Mouse (Mus musculus) fibroblast of lung, adult 2 months (primary cell): ENCODE measurements around the gene Rtl4.

Experiments
- DNase-seq: peaks from one replicate; pipeline ENCODE4 v3.0.0-alpha.2; 2011; ENCODE audit warnings: low read depth

Gene Rtl4

DNA sequence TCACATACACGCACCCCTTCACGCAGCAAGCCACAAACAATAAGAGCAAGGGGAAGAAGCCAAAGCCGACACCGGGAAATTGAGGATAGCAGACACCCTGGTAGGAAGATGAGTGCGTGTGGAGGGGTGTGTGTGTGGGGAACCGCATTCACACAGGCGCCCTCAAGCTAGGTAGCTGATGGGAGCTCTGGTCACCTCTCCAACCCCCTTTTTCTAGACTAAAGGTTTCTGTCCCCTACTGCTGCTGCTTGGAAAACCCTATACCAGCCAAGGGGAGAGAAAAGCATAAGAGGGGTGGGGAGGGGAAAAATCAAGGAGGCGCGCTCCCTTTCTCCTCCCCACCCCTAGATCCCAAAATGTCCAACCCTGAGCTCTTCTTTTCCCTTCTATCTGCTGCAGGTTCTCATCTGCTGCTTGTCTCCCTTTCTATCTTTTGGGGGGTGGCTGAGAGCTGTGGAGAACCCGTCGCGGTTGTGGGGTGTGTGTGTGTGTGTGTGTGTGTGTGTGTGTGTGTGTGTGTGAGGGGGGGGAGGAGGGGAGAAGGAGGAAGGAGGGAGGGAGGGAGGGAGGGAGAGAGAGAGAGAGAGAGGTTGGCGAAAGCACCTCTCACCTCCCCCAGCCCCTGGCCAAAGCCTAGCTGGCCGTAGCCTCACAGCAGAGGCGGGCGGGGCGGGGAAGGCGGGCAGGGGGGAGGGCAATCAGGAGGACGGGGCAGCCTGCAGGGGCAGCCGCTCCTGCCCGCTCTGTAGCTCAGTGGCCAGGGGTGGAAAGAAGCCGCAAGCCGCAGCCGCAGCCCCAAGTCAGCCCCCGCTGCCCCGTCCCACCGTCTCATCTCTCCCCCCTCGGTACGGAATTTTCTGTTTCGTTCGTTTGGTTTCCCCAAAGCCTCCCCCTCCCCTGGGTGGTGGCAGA, at the start of gene Rtl4:
Gene Rtl4 (plus strand): TSS at position 701 of the 912 bp plus-strand sequence.
- no peak for DNase-seq

- DNase-seq, result no peak
Observed at GRCm38 (mm10) chrX:144644756-144645155, 44.0 kb upstream of the Rtl4 start.

DNA sequence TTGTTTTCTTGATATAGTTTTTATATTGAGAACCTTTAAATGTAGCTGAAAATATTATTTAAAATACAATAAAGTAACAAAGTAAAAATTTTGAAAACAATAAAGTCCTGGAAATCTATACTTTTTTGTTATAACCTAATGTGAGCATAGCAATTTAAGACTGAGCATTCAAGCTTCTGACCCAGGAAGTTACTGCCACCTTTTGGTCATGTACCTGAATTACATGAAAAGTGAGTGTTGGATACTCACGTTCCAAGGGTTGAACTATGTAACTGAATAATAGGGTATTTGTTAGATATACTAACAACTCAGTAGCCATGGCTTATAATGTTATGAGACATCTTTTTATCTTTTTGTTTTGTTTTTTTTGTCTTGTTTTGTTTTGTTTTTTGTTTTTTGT, 43.3 kb upstream of the Rtl4 start:
- DNase-seq, result no peak

DNA sequence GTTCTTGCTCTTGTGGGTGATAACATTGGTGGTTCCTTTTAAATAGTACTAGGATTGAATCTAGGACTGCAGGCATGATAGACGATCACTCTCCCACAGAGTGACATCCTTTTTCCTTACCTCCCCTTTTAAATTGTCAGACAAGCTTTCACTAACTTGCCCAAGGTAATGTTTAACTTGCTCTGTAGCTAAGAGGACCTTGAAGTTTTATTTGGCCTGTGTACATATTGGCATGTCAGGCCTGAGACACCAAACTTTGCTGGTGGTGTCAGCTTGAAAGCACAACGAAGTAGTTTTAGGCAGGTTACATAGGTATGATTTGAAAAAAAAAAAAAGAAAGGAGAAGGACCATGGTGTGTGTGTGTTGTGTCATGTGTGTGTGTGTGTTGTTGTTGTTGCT, 36.5 kb upstream of the Rtl4 start:
- DNase-seq, result no peak

GRCm38 (mm10) chrX:144687742-144688141, 965 bp upstream of the Rtl4 start:
- no peak for DNase-seq

- no peak for DNase-seq
Observed at GRCm38 (mm10) chrX:144688142-144688206, 733 bp upstream of the Rtl4 start, which contains the start of gene Trpc5. Gene Trpc5 (minus strand): TSS chrX:144688180.

DNA sequence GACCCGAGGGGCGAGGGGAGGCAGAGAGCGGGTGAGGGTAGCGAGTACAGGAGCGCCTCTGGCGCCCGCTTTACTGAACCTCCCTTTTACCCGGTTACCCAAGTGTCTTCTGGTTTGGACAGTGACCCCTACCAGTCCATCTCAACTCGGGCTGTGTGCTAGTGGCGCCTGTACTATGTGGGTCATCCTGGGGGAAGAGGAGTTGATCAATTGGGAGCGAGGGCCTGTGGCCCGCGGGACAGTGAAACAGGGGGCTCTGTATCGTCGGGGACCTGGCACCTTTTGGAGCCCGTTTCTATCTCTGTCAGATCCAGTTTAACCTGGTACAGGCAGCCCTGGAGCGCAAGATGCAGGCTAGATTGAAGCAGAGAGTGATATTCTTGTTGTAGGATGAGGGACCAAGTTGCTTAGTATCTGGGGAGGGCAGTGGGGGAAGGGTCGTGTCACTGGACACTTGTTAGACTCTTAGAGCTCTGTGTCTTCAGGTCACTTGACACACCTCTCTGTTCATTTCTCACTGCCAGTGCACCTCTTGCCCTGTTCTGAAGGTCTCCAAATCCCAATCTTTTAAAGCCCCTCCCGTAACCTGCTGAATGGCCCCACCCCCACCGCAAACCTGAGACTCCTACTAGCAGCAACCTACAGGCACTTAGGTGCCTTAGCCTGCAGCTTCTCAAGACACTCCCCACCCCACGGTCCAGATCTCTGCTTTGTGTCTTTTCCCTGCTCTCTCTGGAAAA, 582 bp downstream of the Rtl4 start:
- DNase-seq, result no peak

DNA sequence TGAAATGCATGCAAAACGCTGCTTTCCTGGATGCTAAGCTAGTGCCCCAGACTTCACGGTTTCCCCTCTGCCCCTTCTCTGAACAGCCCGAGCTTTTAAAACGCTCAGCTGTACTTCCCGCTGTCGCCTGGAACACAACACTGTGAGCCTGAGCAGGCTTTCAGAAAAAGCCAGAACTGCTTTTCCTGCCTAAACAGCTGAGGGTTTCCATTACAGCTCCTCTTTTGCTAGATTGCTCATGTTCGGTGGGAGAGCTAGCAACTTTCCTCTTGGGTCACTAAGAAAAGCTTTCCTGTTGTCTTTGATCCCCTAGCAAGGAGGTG, 1.1 kb downstream of the Rtl4 start:
- DNase-seq, result no peak

- no peak for DNase-seq
Observed at GRCm38 (mm10) chrX:144716330-144716729, 27.6 kb downstream of the Rtl4 start.

GRCm38 (mm10) chrX:144747528-144748049, 58.9 kb downstream of the Rtl4 start:
- no peak for DNase-seq

- DNase-seq, result no peak
Observed at GRCm38 (mm10) chrX:144986980-144987379, 298.3 kb downstream of the Rtl4 start.

DNA sequence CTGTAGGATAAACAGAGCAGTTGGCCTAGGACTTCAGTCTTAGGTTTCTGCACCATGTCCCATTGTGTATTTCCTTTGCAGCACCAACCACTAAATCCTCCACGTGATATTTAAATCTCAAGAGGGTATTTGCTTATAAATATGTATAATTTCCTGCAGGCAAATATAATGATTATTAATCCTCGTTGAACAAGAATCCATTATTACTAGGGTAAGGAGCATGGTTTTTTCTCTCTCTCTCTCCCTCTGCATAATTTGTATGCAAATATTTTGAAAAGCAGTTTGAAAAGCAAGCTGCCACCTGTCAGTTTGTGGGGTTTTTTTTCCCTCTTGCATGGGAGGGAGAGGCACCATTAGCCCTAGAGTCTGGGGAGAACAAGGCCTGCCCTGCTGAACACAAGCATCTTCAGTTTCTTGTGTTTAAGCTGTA, 376.8 kb downstream of the Rtl4 start:
- DNase-seq, result no peak

DNA sequence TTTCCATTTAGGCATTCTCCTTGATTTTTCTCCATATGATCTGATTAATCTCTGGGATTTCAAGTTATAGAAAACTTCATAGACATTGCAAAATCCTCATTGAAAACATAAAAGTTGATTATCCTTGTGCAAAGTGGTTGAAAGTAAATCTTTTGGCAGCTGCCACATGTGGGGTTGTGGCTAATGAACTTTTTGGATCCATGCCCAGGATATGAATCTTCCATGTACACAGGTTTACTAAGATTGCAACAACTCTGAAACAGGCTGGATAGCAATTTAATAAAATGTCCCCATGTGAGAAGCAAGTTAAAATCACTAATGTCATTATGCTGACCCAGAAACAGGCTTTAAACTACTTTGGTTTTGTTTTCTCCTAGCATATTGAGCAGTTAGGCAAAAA, 401.1 kb downstream of the Rtl4 start:
- no peak for DNase-seq

GRCm38 (mm10) chrX:145090360-145090759, 401.7 kb downstream of the Rtl4 start:
- DNase-seq, result no peak

GRCm38 (mm10) chrX:145090964-145091363, 402.3 kb downstream of the Rtl4 start:
- DNase-seq, result no peak
